Mouse (Mus musculus): ENCODE data around the gene Layn. TPM values are rescaled to one million over a fixed set of nuclear protein-coding genes. Genes with fewer than 3 reads are reported as not detected.

The Layn gene
- total RNA-seq, 1 experiment from 2014 or later = not detected

Other genes with a start within 250 kb of the Layn start
- gene Ppp2r1b, start 231.8 kb downstream of the Layn start, total RNA-seq (2017) = 19.3 to 41.0 TPM (median 25.7 TPM) in 3 replicates
- 15.6 to 35.3 TPM (median 18.4 TPM) in 3 replicates for gene Sik2, start 68.0 kb downstream of the Layn start, total RNA-seq (2017)
- 0.78 TPM in 1 of 3 replicates, not detected in the others for gene Btg4, start 16.2 kb downstream of the Layn start, total RNA-seq (2017)
- gene 4833427G06Rik, start 25.0 kb upstream of the Layn start, total RNA-seq (2017) = not detected in 3 replicates
- gene Gm32742, start 88.4 kb upstream of the Layn start, total RNA-seq (2017) = not detected in 3 replicates
- 31.5 to 46.5 TPM (median 42.8 TPM) in 3 replicates for gene Pou2af1, start 136.6 kb upstream of the Layn start, total RNA-seq (2017)
- gene Colca2, start 201.5 kb upstream of the Layn start, total RNA-seq (2017) = not detected in 3 replicates

All from monocyte, adult 5-6 weeks (primary cell).